Mouse (Mus musculus) heart, adult 9 months (tissue): ENCODE data around the gene Mnat1.
A peak's percentile ranks its signal among the peaks of the same experiment; 100 is the strongest.
"Not testable (repeated sequence)": the region's sequence is repeated elsewhere in the genome, so short reads cannot be mapped to it uniquely, and the experiment has no call there.

Experiments used
- DNase-seq, 2 experiments: peaks; one replicate each; pipeline ENCODE4 v3.0.0; 2022; ENCODE audit warnings: low spot score in 2 of 2

The Mnat1 gene

DNA sequence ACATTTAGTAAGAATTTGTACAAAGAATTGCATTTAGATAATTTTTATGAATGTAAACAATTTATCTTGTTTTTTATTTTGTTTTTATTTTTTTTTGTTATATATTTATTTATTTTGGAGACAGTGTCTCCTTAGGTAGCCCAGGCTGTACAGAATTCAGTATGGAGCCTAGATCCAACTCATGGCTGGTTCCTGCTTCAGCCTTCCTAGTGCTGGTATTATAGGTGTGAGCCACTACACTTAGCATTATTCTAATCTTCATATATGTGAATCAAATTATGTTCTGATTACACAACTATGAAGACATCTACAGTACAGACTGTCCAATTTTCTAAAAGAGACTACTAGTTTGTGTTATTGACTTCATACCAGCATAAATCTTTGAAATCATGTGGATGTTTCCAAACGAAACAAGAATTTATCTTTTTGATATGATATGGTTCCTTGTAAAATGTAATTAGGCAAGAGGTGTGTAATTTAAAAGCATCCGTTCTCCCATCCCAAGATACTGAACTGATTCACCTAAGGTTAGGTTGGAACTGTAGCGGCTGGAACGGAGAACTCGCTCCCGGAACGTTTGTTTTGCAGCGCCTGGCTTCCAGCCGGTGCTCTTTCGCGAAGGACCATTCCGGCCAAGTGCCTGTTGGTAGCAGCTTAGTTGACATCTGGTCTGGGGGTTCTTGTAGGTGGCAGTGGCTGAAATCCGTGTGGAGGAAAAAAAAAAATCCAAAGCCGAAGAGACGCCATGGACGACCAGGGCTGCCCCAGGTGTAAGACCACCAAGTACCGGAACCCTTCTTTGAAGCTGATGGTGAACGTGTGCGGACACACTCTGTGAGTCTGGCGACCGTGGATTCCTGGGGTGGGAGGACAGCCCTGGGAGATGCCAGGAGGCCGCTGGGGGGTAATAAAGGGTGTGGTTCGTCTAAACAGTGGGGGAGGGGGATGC is at the start of gene Mnat1:
TSS of gene Mnat1 (plus strand) at position 625 of the 949 bp plus-strand sequence.
- peak; percentile 44 to 71 for DNase-seq

GRCm38 (mm10) chr12:73081828-73082227 is 41.7 kb upstream of the Mnat1 start:
- not testable (repeated sequence) for DNase-seq

GRCm38 (mm10) chr12:73083773-73084172 is 39.7 kb upstream of the Mnat1 start:
- DNase-seq: no peak

GRCm38 (mm10) chr12:73085739-73086630 is 37.5 kb upstream of the Mnat1 start:
- no peak for DNase-seq

DNA sequence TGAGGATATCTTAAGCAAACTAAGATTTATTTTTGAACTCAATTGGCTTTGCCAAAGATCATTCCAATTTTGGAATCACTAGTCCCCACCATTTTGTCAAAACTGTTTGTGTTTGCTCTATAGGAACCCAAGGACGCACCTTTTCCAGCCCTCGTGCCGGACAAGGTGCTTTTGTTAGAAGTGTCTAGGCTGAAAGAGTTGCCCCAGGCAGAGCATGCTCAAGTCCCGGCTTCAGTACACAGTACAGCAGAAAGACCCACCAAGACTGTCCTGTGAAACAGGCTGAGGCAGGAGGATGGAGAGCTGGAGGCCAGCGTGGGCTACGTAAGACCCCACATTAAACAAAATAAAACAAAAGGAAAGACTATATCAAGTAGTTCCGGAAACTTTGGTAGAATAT is 36.4 kb upstream of the Mnat1 start:
- DNase-seq: no peak

DNA sequence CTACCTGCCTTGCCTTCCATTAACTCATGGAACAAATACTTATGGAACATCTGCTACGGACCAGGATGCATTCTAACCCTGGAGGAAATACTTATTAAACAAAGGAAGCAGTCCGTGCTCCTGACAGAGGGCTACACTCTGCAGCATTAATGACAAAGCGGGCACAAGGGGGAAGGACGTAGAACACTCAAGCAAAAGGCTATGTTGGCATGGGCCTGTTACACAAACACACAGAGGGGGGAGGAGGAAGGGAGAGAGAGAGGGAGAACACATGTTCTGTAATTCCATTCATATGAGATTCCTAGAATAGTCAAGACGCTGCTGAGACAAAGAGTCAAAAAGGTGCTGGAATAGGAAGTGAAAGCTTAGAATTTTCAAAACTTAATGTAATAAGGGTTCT is 35.0 kb upstream of the Mnat1 start:
- DNase-seq: no peak

- no peak for DNase-seq
Measured at GRCm38 (mm10) chr12:73088911-73089310, 34.6 kb upstream of the Mnat1 start.

- no peak for DNase-seq
Measured at GRCm38 (mm10) chr12:73090672-73091335, 32.7 kb upstream of the Mnat1 start.

- DNase-seq: no peak
Measured at GRCm38 (mm10) chr12:73094189-73094588, 29.3 kb upstream of the Mnat1 start.

GRCm38 (mm10) chr12:73094605-73095004 is 28.9 kb upstream of the Mnat1 start:
- DNase-seq: no peak

GRCm38 (mm10) chr12:73096177-73096576 is 27.3 kb upstream of the Mnat1 start:
- not testable (repeated sequence) for DNase-seq

DNA sequence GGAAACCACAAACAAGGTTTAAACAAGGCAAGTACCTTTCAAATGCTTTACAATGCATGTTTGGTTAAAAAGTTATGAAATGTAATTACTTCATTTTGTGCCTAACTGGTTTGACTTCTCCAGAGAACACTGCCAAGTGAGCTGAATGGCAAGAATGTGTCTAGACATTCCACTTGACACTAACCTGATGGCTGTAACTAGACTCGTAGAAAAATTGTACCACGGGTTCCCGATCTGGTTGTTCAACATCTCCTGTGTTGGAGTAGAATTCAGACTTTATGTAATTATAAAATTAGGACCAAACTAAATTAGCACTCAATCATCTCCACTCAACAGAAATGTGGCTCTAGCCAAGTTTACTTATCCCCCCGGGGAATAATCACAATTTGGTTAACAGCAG is 24.9 kb upstream of the Mnat1 start:
- no peak for DNase-seq

GRCm38 (mm10) chr12:73103713-73104112 is 19.8 kb upstream of the Mnat1 start:
- DNase-seq: no peak

- no peak for DNase-seq
Measured at GRCm38 (mm10) chr12:73107821-73108220, 15.7 kb upstream of the Mnat1 start.

GRCm38 (mm10) chr12:73110431-73111111 is 12.9 kb upstream of the Mnat1 start:
- DNase-seq: no peak

DNA sequence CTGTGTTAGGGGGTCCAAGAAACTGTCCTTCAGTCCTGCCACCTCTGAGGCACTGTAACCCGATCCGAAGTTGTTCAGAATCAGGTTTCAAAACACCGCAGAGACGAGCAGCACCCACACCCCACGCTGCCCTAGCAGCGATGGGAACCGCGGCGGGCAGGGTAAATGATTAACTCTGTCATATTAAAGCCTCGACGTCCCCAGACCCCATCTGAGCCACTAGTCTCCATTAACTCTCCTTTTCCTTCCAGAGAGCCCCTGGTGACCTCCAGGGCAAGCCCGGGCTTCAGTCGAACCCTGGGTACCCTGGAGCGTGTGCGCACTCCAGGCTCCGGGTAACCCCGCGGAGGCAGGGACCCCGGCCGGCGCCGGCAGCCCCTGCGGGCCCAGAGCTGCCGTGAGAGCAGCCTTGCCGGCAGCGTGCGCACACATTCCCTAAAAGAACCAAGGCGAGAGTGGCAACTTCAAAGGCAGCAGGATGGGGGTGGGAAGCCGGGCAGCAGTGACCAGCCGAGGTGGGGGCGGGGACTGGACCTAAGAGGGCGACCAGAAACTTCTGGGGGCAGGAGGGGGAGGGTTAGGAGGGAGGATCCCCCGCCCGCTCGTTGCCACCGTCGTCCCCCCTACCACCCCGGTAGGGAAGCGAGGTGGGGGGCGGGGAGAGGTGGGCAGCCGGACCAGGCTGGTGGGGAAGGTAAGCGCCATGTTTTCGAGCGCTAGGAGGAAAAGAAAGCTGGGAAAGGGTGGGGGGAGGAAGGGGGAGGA is 11.8 kb upstream of the Mnat1 start:
- DNase-seq: peak in 1 of 2 experiments; percentile 18

- peak in 1 of 2 experiments; percentile 14 for DNase-seq
Measured at GRCm38 (mm10) chr12:73112326-73113087, 11.0 kb upstream of the Mnat1 start.

DNA sequence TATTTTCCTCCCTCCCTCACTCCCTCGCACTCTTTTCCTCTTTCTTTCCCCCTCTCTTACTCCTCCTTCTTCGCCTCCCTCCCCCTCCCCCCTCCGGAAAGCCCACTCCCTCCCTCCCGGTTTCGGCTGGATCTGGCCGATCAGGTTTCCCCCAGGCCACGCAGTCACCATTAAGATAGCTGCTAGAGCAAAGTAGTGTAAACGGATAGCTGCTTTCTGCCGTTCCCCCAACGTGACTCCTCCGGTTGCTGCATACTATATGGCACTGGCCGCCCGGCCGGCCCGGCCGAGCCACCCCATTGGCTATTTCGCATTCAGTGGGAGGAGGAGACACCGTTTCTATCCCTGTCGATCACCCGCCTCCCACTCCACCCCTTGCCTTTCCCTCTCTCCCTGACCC is 10.3 kb upstream of the Mnat1 start, which contains the start of gene Six4:
TSS of gene Six4 (minus strand) at position 261 of the 400 bp plus-strand sequence.
- peak; percentile 68 to 73 for DNase-seq

DNA sequence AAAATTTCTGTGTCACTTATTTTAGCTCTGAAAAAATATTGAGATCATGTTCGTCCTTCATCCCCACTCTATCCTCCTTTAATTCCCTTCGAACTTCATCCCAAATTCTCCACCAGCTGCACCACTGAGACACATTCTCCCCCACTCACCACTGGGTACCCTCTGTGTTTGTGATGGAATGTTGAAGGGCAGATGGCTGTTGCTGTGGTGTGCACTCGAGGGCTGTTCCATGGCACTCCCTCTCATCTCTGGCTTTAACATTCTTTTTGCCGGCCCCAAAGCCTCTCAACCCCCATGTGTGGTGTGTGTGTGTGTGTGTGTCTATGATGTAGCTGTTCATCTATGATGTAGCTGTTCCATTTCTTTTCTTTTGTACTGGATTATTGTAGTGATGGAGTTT is 1.7 kb downstream of the Mnat1 start:
- no peak for DNase-seq

GRCm38 (mm10) chr12:73140732-73141131 is 17.2 kb downstream of the Mnat1 start:
- no peak for DNase-seq
